Mouse (Mus musculus) heart, adult 8-10 months (tissue): ENCODE measurements at regions not wholly inside any gene's neighbourhood (a gene's known extent, or its start where the extent isn't known, plus 50 kb on each side); places are given as distances from the start of the nearest gene placed in this dataset.

Experiments used
- DNase-seq: peaks from one replicate; pipeline ENCODE4 v3.0.0; 2022; ENCODE audit warnings: low spot score

- DNase-seq: no peak
Measured at GRCm38 (mm10) chr3:42129821-42130560, 387.6 kb downstream of the D3Ertd751e start.

DNA sequence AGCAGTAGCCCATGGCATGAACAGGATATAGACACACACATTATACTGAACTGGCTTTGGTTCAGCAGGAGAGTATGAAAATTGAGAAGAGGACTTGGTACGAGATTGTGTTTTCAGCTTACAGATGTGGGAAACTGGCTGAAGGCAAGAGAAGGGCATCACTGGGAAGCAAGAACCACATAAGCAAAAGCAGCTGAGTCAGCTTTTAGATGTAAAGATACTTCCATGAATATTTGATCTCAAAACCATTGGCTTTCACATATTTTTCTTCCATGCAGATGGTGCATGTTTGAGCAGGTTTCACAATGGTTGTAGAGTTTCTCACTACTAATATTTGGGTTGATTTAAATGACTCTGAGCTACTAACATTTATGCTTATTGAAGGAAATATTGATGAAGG, 389.9 kb downstream of the D3Ertd751e start:
- DNase-seq: no peak

DNA sequence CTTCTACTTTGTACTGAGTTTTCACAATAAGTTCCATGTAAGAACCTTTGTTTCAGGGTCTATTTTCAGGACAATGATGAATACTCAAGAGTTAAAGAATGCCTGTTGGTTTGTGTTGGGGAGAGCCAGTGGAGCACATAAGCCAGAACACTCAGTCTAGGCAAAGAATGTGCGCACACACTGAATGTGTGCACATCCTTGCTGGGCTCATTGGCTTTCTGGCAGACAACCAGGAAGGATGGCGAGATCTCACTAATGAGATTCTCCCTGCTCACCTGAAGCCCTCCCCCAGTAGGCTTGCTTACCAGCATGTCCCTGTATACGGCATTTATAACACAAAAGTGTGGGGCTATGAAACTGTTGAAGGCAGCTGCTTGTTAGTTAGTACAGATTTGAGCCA, 411.0 kb downstream of the D3Ertd751e start:
- no peak for DNase-seq

GRCm38 (mm10) chr3:42154909-42155308, 412.5 kb downstream of the D3Ertd751e start:
- no peak for DNase-seq

- DNase-seq: no peak
Measured at GRCm38 (mm10) chr3:42163666-42164065, 421.3 kb downstream of the D3Ertd751e start.

- no peak for DNase-seq
Measured at GRCm38 (mm10) chr3:42199206-42199605, 456.8 kb downstream of the D3Ertd751e start.

- DNase-seq: peak; percentile 2
Measured at GRCm38 (mm10) chr3:42201373-42201772, 459.0 kb downstream of the D3Ertd751e start.

DNA sequence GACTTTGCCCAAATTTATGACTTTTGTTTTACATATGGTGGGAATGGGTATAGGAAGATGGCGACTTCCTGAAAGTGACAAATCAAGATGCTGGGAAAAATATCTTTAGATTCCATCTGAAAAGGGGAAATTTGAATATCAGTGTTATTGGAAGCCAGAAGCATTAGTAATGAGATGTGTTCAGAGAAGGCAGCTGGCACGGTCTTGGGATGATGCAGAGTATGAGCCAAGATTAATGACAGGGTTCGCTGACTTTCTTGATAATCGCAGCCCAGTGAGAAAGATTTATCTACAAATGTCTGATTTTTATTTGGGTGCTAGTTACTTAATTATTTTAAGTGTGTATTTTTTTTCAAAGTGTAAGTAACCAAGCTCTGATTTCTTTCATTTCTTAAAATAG, 463.2 kb downstream of the D3Ertd751e start:
- DNase-seq: no peak

- DNase-seq: no peak
Measured at GRCm38 (mm10) chr3:42211420-42211819, 469.0 kb downstream of the D3Ertd751e start.

DNA sequence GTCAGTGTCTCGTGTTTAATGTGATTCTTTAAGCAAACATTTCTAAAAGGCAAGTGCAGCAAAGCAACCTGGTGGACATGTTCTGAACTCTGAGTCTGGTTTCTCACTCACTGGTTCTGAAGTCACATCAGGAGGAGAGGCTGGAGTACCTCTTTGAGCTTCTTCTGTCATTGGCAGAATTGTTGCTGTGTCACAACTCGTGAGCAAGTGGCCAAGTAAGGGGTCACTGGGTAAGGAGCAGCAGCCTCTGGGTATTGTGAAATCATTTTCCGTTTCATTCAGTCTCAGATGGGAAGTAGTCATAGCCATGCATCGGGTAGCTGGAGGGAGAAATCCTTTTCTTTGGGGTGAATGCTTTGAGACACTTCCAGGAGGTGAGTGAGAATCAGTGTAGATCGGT, 470.0 kb downstream of the D3Ertd751e start:
- DNase-seq: no peak

DNA sequence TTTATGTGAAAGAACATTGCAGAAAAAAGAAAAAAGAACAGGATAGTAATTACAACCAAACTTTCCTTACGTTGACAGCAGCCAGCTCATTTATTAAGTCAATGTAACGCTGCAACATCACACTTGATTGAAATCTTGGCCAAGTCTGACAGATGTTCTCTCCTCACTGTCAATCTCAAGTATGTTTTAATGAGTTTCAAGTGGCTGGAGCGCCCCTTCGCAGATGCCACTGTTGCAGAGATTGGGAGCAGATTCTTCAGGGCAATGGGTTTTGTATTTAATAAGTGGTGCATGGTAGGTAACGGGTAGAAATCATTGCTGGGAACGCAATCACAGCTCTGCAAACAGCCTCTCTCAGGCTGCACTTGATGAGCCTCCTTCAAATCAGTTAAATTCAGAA, 470.8 kb downstream of the D3Ertd751e start:
- no peak for DNase-seq

GRCm38 (mm10) chr3:42214624-42215276, 472.3 kb downstream of the D3Ertd751e start:
- no peak for DNase-seq

- DNase-seq: no peak
Measured at GRCm38 (mm10) chr3:42218719-42219118, 476.3 kb downstream of the D3Ertd751e start.

GRCm38 (mm10) chr3:42227679-42228398, 485.4 kb downstream of the D3Ertd751e start:
- DNase-seq: no peak

DNA sequence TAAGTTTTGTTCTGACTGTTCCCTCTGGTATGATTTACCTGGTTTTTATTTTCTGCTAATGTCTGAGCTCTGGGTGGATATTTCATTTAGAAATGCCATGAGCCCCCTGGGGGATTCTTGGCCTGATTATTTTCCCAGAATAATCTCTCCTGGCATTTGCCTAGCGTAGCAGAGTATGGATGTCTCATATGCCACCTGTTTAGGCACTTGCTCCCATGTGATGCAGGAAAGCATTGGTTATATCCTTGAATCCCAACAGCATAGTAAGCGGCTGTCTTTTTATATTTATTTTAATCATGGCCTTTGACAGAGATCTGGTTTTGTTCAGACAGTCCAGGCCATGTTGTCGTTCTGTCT, 486.0 kb downstream of the D3Ertd751e start:
- no peak for DNase-seq

DNA sequence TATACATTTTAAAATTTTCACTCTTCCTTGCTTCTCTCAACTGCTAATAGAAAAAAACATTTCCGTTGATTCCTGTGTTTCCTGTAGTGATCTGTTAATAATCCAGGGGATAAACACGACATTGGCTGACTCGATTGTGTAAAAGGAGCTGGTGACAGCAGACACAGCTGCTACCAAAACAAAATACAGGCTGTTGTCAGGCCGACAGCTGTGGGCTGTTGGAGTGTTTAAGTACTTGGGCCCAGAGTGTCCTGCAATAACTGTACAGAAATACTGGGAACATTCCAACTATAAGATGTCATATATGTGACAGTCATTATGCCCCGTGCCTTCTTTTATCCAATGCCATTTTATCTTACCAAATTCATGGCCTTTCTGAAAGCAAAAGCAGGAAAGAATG, 489.9 kb downstream of the D3Ertd751e start:
- no peak for DNase-seq

DNA sequence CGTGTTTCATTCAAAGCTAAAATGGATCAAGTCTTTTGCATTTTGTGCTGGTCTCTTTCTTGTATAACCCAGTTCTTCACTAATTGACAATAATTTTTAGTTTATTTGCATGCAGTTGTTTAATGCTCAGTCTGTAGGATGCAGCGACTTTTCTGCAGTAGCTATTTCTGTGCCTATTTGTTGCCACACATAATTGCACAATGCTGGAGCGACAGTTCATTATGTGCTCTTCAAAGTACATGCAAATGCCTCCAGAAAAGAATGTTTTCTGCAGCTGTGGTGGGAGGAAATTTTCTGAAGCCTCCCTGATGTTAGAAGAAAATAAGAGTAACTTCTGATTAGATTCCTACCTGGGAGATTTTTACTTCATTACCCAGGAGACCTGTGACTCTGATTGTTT, 491.3 kb downstream of the D3Ertd751e start:
- DNase-seq: no peak

GRCm38 (mm10) chr3:42235515-42235914, 493.1 kb downstream of the D3Ertd751e start:
- DNase-seq: no peak
